Mouse (Mus musculus): Measurements from ENCODE around the gene Mfap3. TPM values are rescaled to one million over a fixed set of nuclear protein-coding genes. Genes with fewer than 3 reads are reported as not detected.

The Mfap3 gene
- 33.8 and 36.3 TPM in 2 replicates for polyA plus RNA-seq (2015; fragmentation: Nextera tagmentation; extraction: Ambion mirVana)

- peak; percentile 91 for DNase-seq (ENCODE audit: low spot score)
Measured at GRCm38 (mm10) chr11:57518091-57518750, at the start of gene Mfap3, which contains the start of gene Fam114a2. Gene Mfap3 (plus strand): TSS chr11:57518664. Gene Fam114a2 (minus strand): TSS chr11:57518617.

- no peak for DNase-seq (ENCODE audit: low spot score)
Measured at GRCm38 (mm10) chr11:57468706-57469105, 49.8 kb upstream of the Mfap3 start.

GRCm38 (mm10) chr11:57470056-57470455 is 48.4 kb upstream of the Mfap3 start:
- DNase-seq (ENCODE audit: low spot score): no peak

GRCm38 (mm10) chr11:57470979-57471378 is 47.5 kb upstream of the Mfap3 start:
- no peak for DNase-seq (ENCODE audit: low spot score)

GRCm38 (mm10) chr11:57474296-57474941 is 44.0 kb upstream of the Mfap3 start:
- no peak for DNase-seq (ENCODE audit: low spot score)

GRCm38 (mm10) chr11:57475119-57475518 is 43.3 kb upstream of the Mfap3 start:
- DNase-seq (ENCODE audit: low spot score): peak; percentile 10

- DNase-seq (ENCODE audit: low spot score): no peak
Measured at GRCm38 (mm10) chr11:57478077-57478476, 40.4 kb upstream of the Mfap3 start.

- DNase-seq (ENCODE audit: low spot score): no peak
Measured at GRCm38 (mm10) chr11:57488436-57488835, 30.0 kb upstream of the Mfap3 start.

GRCm38 (mm10) chr11:57496462-57497039 is 21.9 kb upstream of the Mfap3 start:
- no peak for DNase-seq (ENCODE audit: low spot score)

- DNase-seq (ENCODE audit: low spot score): no peak
Measured at GRCm38 (mm10) chr11:57497701-57498100, 20.8 kb upstream of the Mfap3 start.

- DNase-seq (ENCODE audit: low spot score): no peak
Measured at GRCm38 (mm10) chr11:57498215-57498614, 20.2 kb upstream of the Mfap3 start.

GRCm38 (mm10) chr11:57503155-57503554 is 15.3 kb upstream of the Mfap3 start:
- no peak for DNase-seq (ENCODE audit: low spot score)

GRCm38 (mm10) chr11:57506899-57507298 is 11.6 kb upstream of the Mfap3 start:
- no peak for DNase-seq (ENCODE audit: low spot score)

- no peak for DNase-seq (ENCODE audit: low spot score)
Measured at GRCm38 (mm10) chr11:57515218-57515617, 3.2 kb upstream of the Mfap3 start.

- no peak for DNase-seq (ENCODE audit: low spot score)
Measured at GRCm38 (mm10) chr11:57516946-57517441, 1.5 kb upstream of the Mfap3 start.

GRCm38 (mm10) chr11:57518751-57519148 is 286 bp downstream of the Mfap3 start:
- no peak for DNase-seq (ENCODE audit: low spot score)

GRCm38 (mm10) chr11:57519304-57519703 is 840 bp downstream of the Mfap3 start:
- no peak for DNase-seq (ENCODE audit: low spot score)

GRCm38 (mm10) chr11:57521206-57521605 is 2.7 kb downstream of the Mfap3 start:
- DNase-seq (ENCODE audit: low spot score): no peak

- no peak for DNase-seq (ENCODE audit: low spot score)
Measured at GRCm38 (mm10) chr11:57522046-57522445, 3.6 kb downstream of the Mfap3 start.

- DNase-seq (ENCODE audit: low spot score): no peak
Measured at GRCm38 (mm10) chr11:57523418-57523817, 5.0 kb downstream of the Mfap3 start.

GRCm38 (mm10) chr11:57524597-57524996 is 6.1 kb downstream of the Mfap3 start:
- DNase-seq (ENCODE audit: low spot score): no peak

- DNase-seq (ENCODE audit: low spot score): no peak
Measured at GRCm38 (mm10) chr11:57525900-57526299, 7.4 kb downstream of the Mfap3 start.
